Mouse (Mus musculus) kidney, postnatal 10 days (tissue): ENCODE measurements around the gene Speer4f2.
"Not testable (repeated sequence)": the region's sequence is repeated elsewhere in the genome, so short reads cannot be mapped to it uniquely, and the experiment has no call there.

Experiments used
- DNase-seq: peaks from one replicate; pipeline ENCODE4 v3.0.0; 2021; ENCODE audit warnings: mixed read lengths

The Speer4f2 gene

GRCm38 (mm10) chr5:17372880-17373279 is at the start of gene Speer4f2:
Gene Speer4f2 (plus strand): TSS chr5:17373180.
- DNase-seq = not testable (repeated sequence)

GRCm38 (mm10) chr5:17328946-17329566 is 43.9 kb upstream of the Speer4f2 start:
- DNase-seq = peak; percentile 15

GRCm38 (mm10) chr5:17334836-17335235 is 38.1 kb upstream of the Speer4f2 start:
- no peak for DNase-seq

- peak; percentile 41 for DNase-seq
Measured at GRCm38 (mm10) chr5:17345741-17346140, 27.2 kb upstream of the Speer4f2 start.

- no peak for DNase-seq
Measured at GRCm38 (mm10) chr5:17359394-17359999, 13.5 kb upstream of the Speer4f2 start.

GRCm38 (mm10) chr5:17389926-17390325 is 16.9 kb downstream of the Speer4f2 start:
- no peak for DNase-seq

GRCm38 (mm10) chr5:17391207-17391606 is 18.2 kb downstream of the Speer4f2 start:
- no peak for DNase-seq

- no peak for DNase-seq
Measured at GRCm38 (mm10) chr5:17400571-17400970, 27.6 kb downstream of the Speer4f2 start.

GRCm38 (mm10) chr5:17401206-17402077 is 28.5 kb downstream of the Speer4f2 start:
- DNase-seq = no peak

- no peak for DNase-seq
Measured at GRCm38 (mm10) chr5:17402330-17403125, 29.5 kb downstream of the Speer4f2 start.

GRCm38 (mm10) chr5:17403584-17403983 is 30.6 kb downstream of the Speer4f2 start:
- DNase-seq = no peak

GRCm38 (mm10) chr5:17408924-17409660 is 36.1 kb downstream of the Speer4f2 start:
- no peak for DNase-seq

GRCm38 (mm10) chr5:17417201-17417600 is 44.2 kb downstream of the Speer4f2 start:
- DNase-seq = peak; percentile 35

- peak; percentile 39 for DNase-seq
Measured at GRCm38 (mm10) chr5:17419215-17419820, 46.3 kb downstream of the Speer4f2 start.

- DNase-seq = no peak
Measured at GRCm38 (mm10) chr5:17419921-17420320, 46.9 kb downstream of the Speer4f2 start.

- no peak for DNase-seq
Measured at GRCm38 (mm10) chr5:17422225-17422624, 49.2 kb downstream of the Speer4f2 start.

- DNase-seq = peak; percentile 13
Measured at GRCm38 (mm10) chr5:17426930-17427329, 54.0 kb downstream of the Speer4f2 start.
